Mouse (Mus musculus) midbrain, embryonic 12.5 days (tissue): ENCODE data around the gene Bivm. TPM values are rescaled to one million over a fixed set of nuclear protein-coding genes. Genes with fewer than 3 reads are reported as not detected.

Experiments
- polyA plus RNA-seq: library from polyadenylated mRNA; unstranded; fragments of >200 nt; fragmentation: Nextera tagmentation; extraction: Ambion mirVana; gene quantifications from 2 replicates; pipeline ENCODE4 v1.2.1, GENCODE M21; 2016

Gene Bivm
- polyA plus RNA-seq, 1 experiment from 2014 or later: 28.6 TPM

Other genes starting within 250 kb of the Bivm start
- 69.4 and 73.5 TPM in 2 replicates for gene Tpp2, start 185.3 kb upstream of the Bivm start, polyA plus RNA-seq
- 0.88 and 1.0 TPM in 2 replicates for gene Mettl21c, start 98.9 kb upstream of the Bivm start, polyA plus RNA-seq
- 0.14 and 0.24 TPM in 2 replicates for gene Gm8251, start 57.0 kb upstream of the Bivm start, polyA plus RNA-seq
- 85.2 and 85.7 TPM in 2 replicates for gene Tex30, start 16.5 kb upstream of the Bivm start, polyA plus RNA-seq
- 46.9 and 50.2 TPM in 2 replicates for gene Kdelc1, start 149 bp upstream of the Bivm start, polyA plus RNA-seq
- gene Ercc5, start 28.8 kb downstream of the Bivm start, polyA plus RNA-seq: 46.0 and 47.9 TPM in 2 replicates
- not detected in 2 replicates for gene Mettl21e, start 100.0 kb downstream of the Bivm start, polyA plus RNA-seq